Mouse (Mus musculus): Measurements from ENCODE around the gene Setmar. TPM values are rescaled to one million over a fixed set of nuclear protein-coding genes. Genes with fewer than 3 reads are reported as not detected.
"Not testable (repeated sequence)": the region's sequence is repeated elsewhere in the genome, so short reads cannot be mapped to it uniquely, and the experiment has no call there.

Gene Setmar
- 6.9 and 7.2 TPM in 2 replicates for polyA plus RNA-seq (2011; ENCODE audit: insufficient read depth, insufficient read length, low read depth, missing spikeins)

DNA sequence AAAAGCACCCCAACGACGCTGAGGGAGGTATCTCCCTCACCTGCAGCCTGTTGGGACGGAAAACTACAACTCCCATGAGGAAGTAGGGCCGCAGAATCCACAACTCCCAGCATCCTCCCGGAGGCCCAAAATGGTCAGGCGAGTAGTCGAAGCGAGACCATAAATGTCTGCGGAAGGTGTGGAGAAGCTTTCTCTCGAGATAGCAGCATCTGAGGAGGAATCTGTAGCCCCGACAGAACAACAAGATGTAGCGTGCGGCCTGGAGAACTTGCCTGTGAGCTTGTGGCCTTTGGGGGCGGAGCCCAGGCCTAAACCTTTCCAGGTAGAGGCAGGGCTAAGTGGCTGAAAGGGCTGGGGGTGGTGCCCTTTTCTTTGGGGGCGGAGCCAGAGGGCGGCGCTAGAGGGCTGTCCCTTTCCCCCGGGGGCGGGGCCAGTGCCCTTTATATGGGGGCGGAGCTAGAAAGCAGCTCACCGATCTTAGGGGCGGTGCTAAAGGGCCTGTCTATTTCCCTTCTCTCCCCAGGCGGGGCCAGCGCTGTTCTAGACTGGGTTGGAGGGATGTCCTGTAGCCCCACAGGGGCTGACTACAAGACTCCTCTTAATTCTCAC lies at the start of gene Setmar:
Setmar (plus strand) TSS at position 128 of the 609 bp plus-strand sequence.
- no peaks in the 10 kb centered on the region; the same call in none of the 2 replicates for H3K9me3 ChIP-seq (replicated peaks; ENCODE audit: control insufficient read depth, insufficient read depth, low read length, poor library complexity, severe bottlenecking)
- H3K4me3 ChIP-seq (ENCODE audit: low read depth, low read length), result peak within 1 kb of the TSS; percentile 78
- no peak for TF ChIP-seq EP300 (IDR thresholded peaks at IDR 0.05; ENCODE audit: insufficient read depth, low read depth, low read length)
- TF ChIP-seq CTCF (IDR thresholded peaks at IDR 0.05; ENCODE audit: low read depth, low read length), result no peak
- TF ChIP-seq POLR2A (IDR thresholded peaks at IDR 0.05; ENCODE audit: insufficient read depth, low read length), result no peak
- H3K9ac ChIP-seq (ENCODE audit: low read depth, poor library complexity, severe bottlenecking), result peak within 1 kb of the TSS; percentile 37
- no peaks in the 10 kb centered on the region for H3K36me3 ChIP-seq (ENCODE audit: control insufficient read depth, insufficient read depth, low read length, poor library complexity, severe bottlenecking)
- H3K27me3 ChIP-seq (ENCODE audit: control insufficient read depth, insufficient read depth, low read length, poor library complexity, severe bottlenecking), result no peaks in the 10 kb centered on the region
- peak within 1 kb of the TSS; percentile 64 for H3K27ac ChIP-seq (ENCODE audit: insufficient read depth, low read length)
- H3K4me1 ChIP-seq (ENCODE audit: control insufficient read depth, insufficient read depth, low read length), result peaks cover 2% of the 10 kb centered on the region

DNA sequence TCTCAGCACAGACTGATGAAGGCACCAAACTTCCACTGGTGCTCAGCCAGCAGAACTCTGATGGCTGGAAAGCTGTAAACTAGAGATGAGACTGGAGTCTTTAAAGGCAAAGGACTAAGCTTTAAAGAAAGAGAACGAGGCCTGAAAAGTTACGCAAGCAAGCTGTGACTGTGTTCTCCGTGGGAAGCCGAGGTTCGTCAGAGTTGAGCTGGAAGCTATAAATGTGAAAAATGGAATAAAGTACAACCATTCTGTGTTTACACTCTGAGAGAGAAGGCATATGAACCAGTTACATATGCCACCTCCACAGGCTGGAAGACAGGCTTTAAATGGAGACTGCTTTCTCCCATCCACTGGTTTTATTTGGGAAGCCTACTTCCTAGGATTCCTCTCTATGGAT lies 43.2 kb upstream of the Setmar start:
- Histone ChIP-seq H3K27me3 (ENCODE audit: control insufficient read depth, insufficient read depth, low read length, poor library complexity, severe bottlenecking) (no peaks in the 10 kb centered on the region), H3K4me1 (ENCODE audit: control insufficient read depth, insufficient read depth, low read length) (no peaks in the 10 kb centered on the region), H3K4me3 (ENCODE audit: low read depth, low read length) (no peak overlapping the region), H3K36me3 (ENCODE audit: control insufficient read depth, insufficient read depth, low read length, poor library complexity, severe bottlenecking) (no peaks in the 10 kb centered on the region), H3K9ac (ENCODE audit: low read depth, poor library complexity, severe bottlenecking) (no peak overlapping the region), H3K9me3 (replicated peaks; ENCODE audit: control insufficient read depth, insufficient read depth, low read length, poor library complexity, severe bottlenecking) (no peaks in the 10 kb centered on the region), H3K27ac (ENCODE audit: insufficient read depth, low read length) (no peak overlapping the region)
- TF ChIP-seq CTCF (IDR thresholded peaks at IDR 0.05; ENCODE audit: low read depth, low read length) (no peak), POLR2A (IDR thresholded peaks at IDR 0.05; ENCODE audit: insufficient read depth, low read length) (no peak), EP300 (IDR thresholded peaks at IDR 0.05; ENCODE audit: insufficient read depth, low read depth, low read length) (no peak)

DNA sequence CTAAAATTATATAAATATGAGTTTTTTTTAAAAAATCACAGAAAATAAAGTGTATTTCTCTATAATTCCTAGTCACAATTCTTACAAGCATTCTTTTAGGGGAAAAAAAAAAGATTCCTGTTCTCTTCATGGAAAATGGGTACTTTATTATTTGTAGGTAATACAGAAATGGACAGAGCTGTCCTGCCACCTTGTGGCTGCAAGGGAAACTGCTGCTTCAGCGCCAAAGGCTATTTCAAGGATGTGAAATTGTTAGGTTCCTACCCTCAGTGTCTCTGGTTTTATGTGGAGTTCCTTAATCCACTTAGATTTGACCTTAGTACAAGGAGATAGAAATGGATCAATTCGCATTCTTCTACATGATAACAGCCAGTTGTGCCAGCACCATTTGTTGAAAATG lies 9.8 kb upstream of the Setmar start:
- not testable (repeated sequence) for H3K9ac ChIP-seq (ENCODE audit: low read depth, poor library complexity, severe bottlenecking); H3K4me1 ChIP-seq (ENCODE audit: control insufficient read depth, insufficient read depth, low read length); H3K27me3 ChIP-seq (ENCODE audit: control insufficient read depth, insufficient read depth, low read length, poor library complexity, severe bottlenecking); H3K9me3 ChIP-seq (replicated peaks; ENCODE audit: control insufficient read depth, insufficient read depth, low read length, poor library complexity, severe bottlenecking); H3K27ac ChIP-seq (ENCODE audit: insufficient read depth, low read length); H3K36me3 ChIP-seq (ENCODE audit: control insufficient read depth, insufficient read depth, low read length, poor library complexity, severe bottlenecking); H3K4me3 ChIP-seq (ENCODE audit: low read depth, low read length)
- peak; percentile 76 for TF ChIP-seq CTCF (IDR thresholded peaks at IDR 0.05; ENCODE audit: low read depth, low read length)

DNA sequence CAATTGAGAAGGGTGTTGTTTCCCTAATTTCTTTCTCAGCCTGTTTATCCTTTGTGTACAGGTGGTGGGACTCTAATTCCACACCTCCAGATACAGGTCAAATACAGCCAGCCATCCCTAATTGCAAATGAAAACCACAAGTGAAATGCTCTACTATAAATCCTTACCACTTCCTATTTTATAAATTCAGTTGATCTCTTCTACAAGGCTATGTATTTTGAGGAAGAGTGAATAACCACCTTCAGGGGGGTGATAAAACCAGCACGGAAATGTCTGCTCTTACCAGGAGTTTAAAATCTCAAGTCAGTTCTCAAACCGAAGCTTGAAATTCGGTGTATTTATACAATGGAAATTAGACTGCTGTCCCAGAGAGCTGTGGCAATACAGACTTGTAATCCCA lies 8.9 kb upstream of the Setmar start:
- Histone ChIP-seq H3K27ac (ENCODE audit: insufficient read depth, low read length) (no peak overlapping the region), H3K36me3 (ENCODE audit: control insufficient read depth, insufficient read depth, low read length, poor library complexity, severe bottlenecking) (no peaks in the 10 kb centered on the region), H3K4me3 (ENCODE audit: low read depth, low read length) (no peak overlapping the region), H3K9ac (ENCODE audit: low read depth, poor library complexity, severe bottlenecking) (no peak overlapping the region), H3K9me3 (replicated peaks; ENCODE audit: control insufficient read depth, insufficient read depth, low read length, poor library complexity, severe bottlenecking) (no peaks in the 10 kb centered on the region), H3K27me3 (ENCODE audit: control insufficient read depth, insufficient read depth, low read length, poor library complexity, severe bottlenecking) (no peaks in the 10 kb centered on the region), H3K4me1 (ENCODE audit: control insufficient read depth, insufficient read depth, low read length) (no peaks in the 10 kb centered on the region)
- TF ChIP-seq CTCF (IDR thresholded peaks at IDR 0.05; ENCODE audit: low read depth, low read length) (no peak), EP300 (IDR thresholded peaks at IDR 0.05; ENCODE audit: insufficient read depth, low read depth, low read length) (no peak), POLR2A (IDR thresholded peaks at IDR 0.05; ENCODE audit: insufficient read depth, low read length) (no peak)

DNA sequence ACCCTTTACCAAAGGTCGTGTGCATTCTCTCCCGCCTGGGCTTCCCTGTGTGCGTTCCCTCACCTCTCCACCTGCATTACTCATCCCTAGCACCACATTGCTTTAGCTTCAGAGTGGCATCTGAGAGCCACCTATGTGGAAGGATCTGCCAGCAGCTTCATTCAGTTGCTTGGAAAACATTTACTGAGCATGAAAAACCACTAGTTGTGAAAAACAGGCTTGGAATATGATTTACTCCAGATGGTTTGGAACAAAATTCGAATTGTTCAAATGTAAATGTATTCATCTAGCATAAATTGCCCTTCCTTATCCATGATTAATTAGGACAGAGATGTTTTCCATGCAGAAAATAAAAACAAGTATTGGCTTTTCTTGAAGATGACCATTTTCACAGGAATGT lies 7.5 kb upstream of the Setmar start:
- Histone ChIP-seq H3K9ac (ENCODE audit: low read depth, poor library complexity, severe bottlenecking) (no peak overlapping the region), H3K4me3 (ENCODE audit: low read depth, low read length) (no peak overlapping the region), H3K4me1 (ENCODE audit: control insufficient read depth, insufficient read depth, low read length) (no peaks in the 10 kb centered on the region), H3K9me3 (replicated peaks; ENCODE audit: control insufficient read depth, insufficient read depth, low read length, poor library complexity, severe bottlenecking) (no peaks in the 10 kb centered on the region), H3K27ac (ENCODE audit: insufficient read depth, low read length) (no peak overlapping the region), H3K36me3 (ENCODE audit: control insufficient read depth, insufficient read depth, low read length, poor library complexity, severe bottlenecking) (no peaks in the 10 kb centered on the region), H3K27me3 (ENCODE audit: control insufficient read depth, insufficient read depth, low read length, poor library complexity, severe bottlenecking) (no peaks in the 10 kb centered on the region)
- TF ChIP-seq CTCF (IDR thresholded peaks at IDR 0.05; ENCODE audit: low read depth, low read length) (no peak), POLR2A (IDR thresholded peaks at IDR 0.05; ENCODE audit: insufficient read depth, low read length) (no peak), EP300 (IDR thresholded peaks at IDR 0.05; ENCODE audit: insufficient read depth, low read depth, low read length) (no peak)

DNA sequence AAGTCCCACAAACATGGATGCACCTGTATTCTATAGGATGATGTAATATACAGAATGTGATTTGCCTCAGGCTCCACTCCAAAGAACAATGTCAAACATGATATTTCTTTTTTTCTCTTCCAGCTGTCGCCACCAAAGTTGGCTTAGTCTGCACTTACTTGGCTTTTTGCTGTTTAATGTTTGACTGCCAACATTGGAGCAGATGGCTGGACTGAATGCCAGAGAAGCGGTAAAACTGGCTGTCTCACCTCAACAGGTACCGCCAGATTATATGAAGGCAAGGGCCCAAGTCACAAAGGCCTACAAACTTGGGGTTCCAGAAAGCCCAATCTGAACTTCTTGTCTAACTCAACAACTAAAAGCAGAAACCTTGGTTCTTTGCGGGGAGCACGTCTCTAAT lies 6.8 kb upstream of the Setmar start:
- Histone ChIP-seq H3K4me1 (ENCODE audit: control insufficient read depth, insufficient read depth, low read length) (no peaks in the 10 kb centered on the region), H3K9ac (ENCODE audit: low read depth, poor library complexity, severe bottlenecking) (no peak overlapping the region), H3K36me3 (ENCODE audit: control insufficient read depth, insufficient read depth, low read length, poor library complexity, severe bottlenecking) (no peaks in the 10 kb centered on the region), H3K4me3 (ENCODE audit: low read depth, low read length) (no peak overlapping the region), H3K27ac (ENCODE audit: insufficient read depth, low read length) (no peak overlapping the region), H3K27me3 (ENCODE audit: control insufficient read depth, insufficient read depth, low read length, poor library complexity, severe bottlenecking) (no peaks in the 10 kb centered on the region), H3K9me3 (replicated peaks; ENCODE audit: control insufficient read depth, insufficient read depth, low read length, poor library complexity, severe bottlenecking) (no peaks in the 10 kb centered on the region)
- TF ChIP-seq POLR2A (IDR thresholded peaks at IDR 0.05; ENCODE audit: insufficient read depth, low read length) (no peak), EP300 (IDR thresholded peaks at IDR 0.05; ENCODE audit: insufficient read depth, low read depth, low read length) (no peak), CTCF (IDR thresholded peaks at IDR 0.05; ENCODE audit: low read depth, low read length) (no peak)

Data from ES-Bruce4 (cell line).